Mouse (Mus musculus) heart, embryonic 16.5 days (tissue): ENCODE results near the gene Adprm. TPM values are rescaled to one million over a fixed set of nuclear protein-coding genes. Genes with fewer than 3 reads are reported as not detected.

Source experiments
- ATAC-seq: fragments of 200-750 bp; cut with Nextera tagmentation; replicated peaks from 2 replicates; pipeline ENCODE4 v1.8.0; 2017; ENCODE audit warnings: moderate number of reproducible peaks; ENCODE audit not compliant: insufficient read depth, low FRiP score; ENCODE audit errors: extremely low read depth
- H3K27ac ChIP-seq: fragments of 300-500 bp; sonication (generic); 2 replicates; pipeline ENCODE4 v1.5.1; 2014; ENCODE audit warnings: mild to moderate bottlenecking, low read length, control low read depth, moderate library complexity
- H3K27me3 ChIP-seq: fragments of 300-500 bp; sonication (generic); 2 replicates; pipeline ENCODE4 v1.6.1; 2014; ENCODE audit warnings: low read length, mixed read lengths; ENCODE audit not compliant: control insufficient read depth, insufficient read depth
- H3K36me3 ChIP-seq: fragments of 300-500 bp; sonication (generic); 2 replicates; pipeline ENCODE4 v1.6.1; 2014; ENCODE audit not compliant: control insufficient read depth, insufficient read depth
- H3K4me1 ChIP-seq: fragments of 300-500 bp; sonication (generic); 2 replicates; pipeline ENCODE4 v1.6.1; 2014; ENCODE audit warnings: low read length, mixed read lengths; ENCODE audit not compliant: control insufficient read depth, insufficient read depth
- H3K4me2 ChIP-seq: fragments of 300-500 bp; sonication (generic); 2 replicates; pipeline ENCODE4 v1.6.1; 2014; ENCODE audit warnings: low read depth, mild to moderate bottlenecking, control low read depth, low read length
- H3K4me3 ChIP-seq: fragments of 300-500 bp; sonication (generic); 2 replicates; pipeline ENCODE4 v1.5.1; 2014; ENCODE audit warnings: mild to moderate bottlenecking, control low read depth, low read length
- H3K9ac ChIP-seq: fragments of 300-500 bp; sonication (generic); 2 replicates; pipeline ENCODE4 v1.6.1; 2014; ENCODE audit warnings: low read length, control low read depth
- H3K9me3 ChIP-seq: fragments of 300-500 bp; sonication (generic); replicated peaks from 2 replicates; pipeline ENCODE4 v1.6.1; 2016; ENCODE audit warnings: low read length; ENCODE audit not compliant: control insufficient read depth
- WGBS: fragments of 180-500 bp; shearing (Covaris S2); extraction: QIAGEN DNeasy Blood & Tissue Kit; methylation state at CpG from one replicate; pipeline ENCODE4 v1.1.7; 2014; 5-methylcytosine and 5-hydroxymethylcytosine counted together
- polyA plus RNA-seq: library from polyadenylated mRNA; unstranded; fragments of >200 nt; fragmentation: Nextera tagmentation; extraction: Ambion mirVana; gene quantifications from 2 replicates; pipeline ENCODE4 v1.2.1, GENCODE M21; 2015

The Adprm gene
- polyA plus RNA-seq, 1 experiment from 2014 or later: 22.8 TPM

DNA sequence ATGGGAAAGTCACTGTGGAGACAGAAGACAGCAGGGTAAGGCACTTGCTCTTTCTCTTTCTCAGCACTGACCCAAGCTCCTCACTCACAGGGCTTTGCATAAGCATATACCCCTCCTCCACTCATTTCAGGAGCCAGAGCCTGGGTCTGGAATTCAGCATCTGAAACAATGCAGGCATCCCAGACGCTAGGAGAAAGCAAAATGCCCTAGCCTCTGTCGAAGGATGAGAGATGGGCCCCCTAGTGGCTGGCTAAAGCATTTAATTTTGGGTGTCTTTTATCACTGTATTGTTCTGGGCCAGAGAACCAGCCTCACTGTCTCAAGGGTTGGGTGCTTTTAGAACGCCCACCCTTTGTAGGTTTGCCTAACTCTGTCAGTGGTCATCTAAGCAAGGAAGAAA lies 27.8 kb upstream of the Adprm start:
- Histone ChIP-seq H3K9me3 (no peaks in the 10 kb centered on the region), H3K4me2 (no peak overlapping the region), H3K27me3 (peaks cover 23% of the 10 kb centered on the region), H3K27ac (no peak overlapping the region), H3K9ac (no peak overlapping the region), H3K36me3 (no peaks in the 10 kb centered on the region), H3K4me3 (no peak overlapping the region), H3K4me1 (no peaks in the 10 kb centered on the region)
- peak; percentile 42 for ATAC-seq
- 7% methylated on average over 3 of the region's 3 CpGs for WGBS

DNA sequence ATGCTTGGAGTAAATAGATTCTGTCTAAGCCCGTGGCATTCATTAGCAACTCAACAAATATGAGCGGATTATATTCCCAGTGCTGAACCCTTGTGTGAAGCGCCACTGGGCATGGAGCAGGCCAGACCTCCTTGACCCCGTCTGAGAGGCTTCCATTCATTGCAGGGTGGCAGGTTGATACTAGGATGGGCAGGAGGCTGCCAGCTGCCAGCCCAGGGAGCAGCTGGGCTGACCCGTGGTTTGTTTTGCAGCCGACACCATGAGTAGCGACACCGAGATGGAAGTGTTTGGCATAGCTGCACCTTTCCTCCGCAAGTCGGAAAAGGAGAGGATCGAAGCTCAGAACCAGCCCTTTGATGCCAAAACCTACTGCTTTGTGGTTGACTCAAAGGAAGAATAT lies 27.3 kb upstream of the Adprm start:
- Histone ChIP-seq H3K36me3 (no peaks in the 10 kb centered on the region), H3K9me3 (no peaks in the 10 kb centered on the region), H3K4me1 (no peaks in the 10 kb centered on the region), H3K4me3 (no peak overlapping the region), H3K27me3 (peaks cover 19% of the 10 kb centered on the region), H3K9ac (no peak overlapping the region), H3K4me2 (no peak overlapping the region), H3K27ac (no peak overlapping the region)
- 67% methylated on average over 11 of the region's 11 CpGs for WGBS
- ATAC-seq: no peak

DNA sequence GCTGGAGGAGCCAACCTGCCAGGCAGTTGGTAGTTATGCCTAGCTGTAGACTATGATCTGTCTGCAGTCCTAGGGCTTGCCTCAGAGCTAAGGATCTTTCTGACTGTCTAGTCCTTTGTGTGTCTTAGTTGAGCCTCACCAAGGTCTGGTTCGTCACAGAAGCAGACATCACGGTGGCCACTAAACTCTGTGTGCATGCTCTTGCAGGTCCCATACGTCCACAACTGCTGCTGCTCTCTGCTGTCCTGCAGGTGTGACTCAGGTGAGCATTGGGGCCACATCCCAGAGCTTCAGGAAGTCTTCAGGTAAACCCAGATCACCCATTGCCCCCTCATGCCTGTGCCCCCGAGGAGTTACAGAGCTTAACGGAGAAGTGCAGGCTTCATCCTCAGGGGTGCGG lies 26.5 kb upstream of the Adprm start:
- no peak overlapping the region for H3K27ac ChIP-seq
- no peak overlapping the region for H3K4me2 ChIP-seq
- H3K36me3 ChIP-seq: no peaks in the 10 kb centered on the region
- no peak overlapping the region for H3K4me3 ChIP-seq
- H3K9me3 ChIP-seq: no peaks in the 10 kb centered on the region
- H3K4me1 ChIP-seq: no peaks in the 10 kb centered on the region
- no peak for ATAC-seq
- peaks cover 10% of the 10 kb centered on the region; the same call in 1 of the 2 replicates for H3K27me3 ChIP-seq
- WGBS: 84% methylated on average over 6 of the region's 6 CpGs
- H3K9ac ChIP-seq: no peak overlapping the region

DNA sequence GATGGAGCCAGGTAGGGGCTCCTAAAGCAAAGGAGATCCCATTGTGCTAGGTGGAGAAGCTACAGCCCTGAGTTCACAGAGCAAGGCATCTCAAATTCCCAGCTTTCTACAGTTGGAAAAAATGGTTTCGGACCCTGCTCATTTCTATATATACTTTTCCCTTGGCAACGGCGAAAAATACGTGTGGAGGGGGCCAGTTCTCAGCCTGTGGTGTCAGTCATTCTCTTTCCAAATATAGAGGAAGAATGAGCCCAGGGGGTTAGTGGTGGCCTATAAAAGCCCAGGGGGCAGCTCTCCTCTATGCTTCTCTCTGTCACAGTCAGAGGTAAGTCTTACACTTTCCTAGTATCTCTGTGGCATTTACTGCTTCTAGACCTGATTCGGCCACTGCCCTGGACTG lies 25.6 kb upstream of the Adprm start, which contains the start of gene Myh3:
Myh3 (plus strand) TSS at position 301 of the 400 bp plus-strand sequence.
- Histone ChIP-seq H3K27me3 (0 out of 2 replicates have a peak, but pooled peaks cover 3% of the 10 kb centered on the region), H3K9me3 (no peaks in the 10 kb centered on the region), H3K9ac (no peak within 1 kb of the TSS), H3K4me3 (no peak within 1 kb of the TSS), H3K27ac (no peak within 1 kb of the TSS), H3K36me3 (no peaks in the 10 kb centered on the region), H3K4me1 (no peaks in the 10 kb centered on the region), H3K4me2 (no peak within 1 kb of the TSS)
- WGBS: 71% methylated on average over 5 of the region's 5 CpGs
- no peak for ATAC-seq

DNA sequence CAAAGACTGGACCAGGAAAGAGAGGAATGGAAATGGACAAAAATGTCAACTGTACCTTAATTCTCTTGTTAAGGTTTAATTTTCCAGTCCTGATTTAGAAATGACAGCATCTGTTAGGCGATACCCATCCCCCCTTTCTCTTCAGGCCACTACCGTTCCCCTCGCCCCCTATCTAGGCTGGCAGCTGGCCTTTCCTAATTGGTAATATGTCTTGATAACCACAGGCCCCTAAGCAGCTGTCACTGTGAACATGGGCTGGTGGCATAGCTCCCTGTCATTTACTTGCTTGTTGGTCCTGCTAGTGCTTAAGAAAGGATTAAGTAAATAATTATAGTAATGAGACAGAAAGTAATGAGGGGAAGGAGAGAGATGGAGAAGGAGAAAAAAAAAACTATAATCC lies 25.0 kb upstream of the Adprm start:
- Histone ChIP-seq H3K27ac (no peak overlapping the region), H3K9ac (no peak overlapping the region), H3K9me3 (no peaks in the 10 kb centered on the region), H3K27me3 (no peaks in the 10 kb centered on the region), H3K4me1 (no peaks in the 10 kb centered on the region), H3K36me3 (no peaks in the 10 kb centered on the region), H3K4me3 (no peak overlapping the region), H3K4me2 (no peak overlapping the region)
- ATAC-seq: no peak
- 40% methylated on average over 3 of the region's 3 CpGs for WGBS

DNA sequence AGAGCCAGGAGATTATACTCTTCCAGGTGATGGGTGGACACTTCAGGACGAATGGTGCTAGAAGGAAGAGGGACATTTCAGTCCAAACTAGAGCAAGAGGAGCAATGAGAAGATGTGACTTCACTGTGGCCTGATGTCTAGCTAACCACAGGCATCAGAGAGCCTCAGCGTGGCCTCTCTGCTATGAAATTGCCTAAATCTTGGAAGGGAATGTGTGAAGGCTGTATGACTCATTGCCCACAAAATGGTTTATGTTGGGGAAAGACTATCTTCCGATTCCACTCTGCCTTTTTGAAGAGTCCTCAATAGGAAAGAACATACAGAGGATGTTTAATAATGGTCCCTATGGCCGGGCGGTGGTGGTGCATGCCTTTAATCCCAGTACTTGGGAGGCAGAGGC lies 24.4 kb upstream of the Adprm start:
- WGBS: 78% methylated on average over 5 of the region's 5 CpGs
- Histone ChIP-seq H3K4me1 (no peaks in the 10 kb centered on the region), H3K9ac (no peak overlapping the region), H3K36me3 (no peaks in the 10 kb centered on the region), H3K9me3 (no peaks in the 10 kb centered on the region), H3K4me3 (no peak overlapping the region), H3K4me2 (no peak overlapping the region), H3K27me3 (no peaks in the 10 kb centered on the region), H3K27ac (no peak overlapping the region)
- no peak for ATAC-seq

DNA sequence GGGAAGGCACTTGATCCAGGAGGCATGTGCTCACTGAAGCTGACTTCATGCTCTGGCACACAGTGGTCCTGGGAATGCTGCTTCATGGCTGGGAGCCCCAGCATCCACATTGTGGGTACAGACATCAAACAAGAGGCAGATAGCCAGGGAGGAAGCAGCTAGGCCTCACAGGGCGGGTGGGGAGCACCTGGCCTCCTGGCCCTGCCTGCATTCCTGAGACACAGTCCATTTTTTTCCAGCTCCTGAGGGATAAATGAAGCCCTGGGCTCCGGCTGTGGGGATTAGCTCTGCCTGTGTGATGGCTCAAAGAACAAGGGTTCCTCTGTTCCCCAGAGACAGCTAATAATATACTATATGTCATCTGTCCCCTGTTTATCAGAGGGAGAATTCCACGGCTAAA lies 22.6 kb upstream of the Adprm start:
- Histone ChIP-seq H3K9me3 (no peaks in the 10 kb centered on the region), H3K4me2 (no peak overlapping the region), H3K27me3 (no peaks in the 10 kb centered on the region), H3K36me3 (no peaks in the 10 kb centered on the region), H3K4me3 (no peak overlapping the region), H3K27ac (no peak overlapping the region), H3K4me1 (no peaks in the 10 kb centered on the region), H3K9ac (no peak overlapping the region)
- no peak for ATAC-seq
- 49% methylated on average over 3 of the region's 3 CpGs for WGBS

DNA sequence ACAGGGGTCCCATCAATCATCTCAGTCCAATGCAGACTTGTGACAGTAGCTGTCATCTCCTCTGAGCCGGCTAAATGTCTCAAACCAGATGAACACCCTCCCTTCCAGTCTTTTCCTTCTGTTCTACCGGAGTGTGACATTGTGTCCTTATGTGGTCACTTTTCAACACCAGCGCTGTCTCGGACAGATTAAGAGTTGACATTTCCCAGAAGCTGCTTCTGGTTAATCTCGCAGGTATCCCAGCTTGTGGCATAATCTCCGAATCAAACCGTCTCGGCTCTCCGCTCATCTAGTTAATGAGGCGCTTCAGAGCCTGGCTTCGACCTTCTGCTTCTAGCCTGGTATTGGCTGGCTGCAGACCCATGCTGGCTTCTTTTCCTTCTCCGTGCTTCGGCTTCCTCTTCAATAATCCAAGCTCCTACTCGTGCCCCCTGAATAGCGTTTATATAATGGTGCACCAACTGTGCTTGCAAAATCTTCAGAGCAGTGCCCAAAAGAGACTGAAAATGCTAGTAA lies 20.3 kb upstream of the Adprm start:
- no peak overlapping the region for H3K9ac ChIP-seq
- no peaks in the 10 kb centered on the region for H3K36me3 ChIP-seq
- no peaks in the 10 kb centered on the region for H3K9me3 ChIP-seq
- H3K27me3 ChIP-seq: no peaks in the 10 kb centered on the region
- no peaks in the 10 kb centered on the region for H3K4me1 ChIP-seq
- 34% methylated on average over 15 of the region's 15 CpGs for WGBS
- H3K27ac ChIP-seq: no peak overlapping the region
- H3K4me2 ChIP-seq: no peak overlapping the region
- no peak for ATAC-seq
- no peak overlapping the region for H3K4me3 ChIP-seq

DNA sequence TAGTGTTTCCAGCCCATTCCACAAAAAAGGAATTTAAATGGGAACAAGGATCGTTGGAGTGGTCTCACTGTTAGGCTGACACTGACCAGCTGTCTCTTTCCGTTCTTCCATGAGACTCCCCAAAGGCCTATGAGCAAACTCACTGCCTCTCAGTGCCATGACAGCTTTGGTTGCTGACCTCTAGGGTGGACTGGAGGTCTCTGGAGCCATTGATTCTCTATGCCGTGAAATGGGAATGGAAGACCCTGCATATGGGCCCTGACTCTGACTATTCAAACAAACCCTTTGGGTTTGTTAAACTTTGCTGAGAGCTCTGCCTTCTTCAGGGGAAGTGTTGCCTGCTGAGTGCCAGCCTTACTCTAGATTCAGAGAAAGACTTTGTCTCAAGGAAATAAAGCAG lies 15.3 kb upstream of the Adprm start:
- ATAC-seq: no peak
- Histone ChIP-seq H3K4me1 (no peaks in the 10 kb centered on the region), H3K27me3 (no peaks in the 10 kb centered on the region), H3K27ac (no peak overlapping the region), H3K9ac (no peak overlapping the region), H3K36me3 (peaks cover 15% of the 10 kb centered on the region), H3K4me2 (no peak overlapping the region), H3K4me3 (no peak overlapping the region), H3K9me3 (no peaks in the 10 kb centered on the region)
- 79% methylated on average over 3 of the region's 3 CpGs for WGBS
